Mouse (Mus musculus) limb, embryonic 11.5 days (tissue): ENCODE data around the gene Bicd2. TPM values are rescaled to one million over a fixed set of nuclear protein-coding genes. Genes with fewer than 3 reads are reported as not detected.

ENCODE experiments used
- ATAC-seq: fragments of 200-750 bp; cut with Nextera tagmentation; 2 replicates; pipeline ENCODE4 v1.8.0; 2017; ENCODE audit warnings: low read depth; ENCODE audit not compliant: insufficient number of reproducible peaks, low FRiP score, low TSS enrichment
- DNase-seq: peaks from one replicate; pipeline ENCODE4 v3.0.0-alpha.2; 2015; ENCODE audit warnings: low spot score
- H3K27ac ChIP-seq: fragments of 300-500 bp; sonication (generic); replicated peaks from 2 replicates; pipeline ENCODE4 v1.5.1; 2014; ENCODE audit warnings: low read depth, mild to moderate bottlenecking, low read length
- H3K27me3 ChIP-seq: fragments of 300-500 bp; sonication (generic); 2 replicates; pipeline ENCODE4 v1.6.1; 2014; ENCODE audit warnings: mild to moderate bottlenecking, low read length, mixed read lengths; ENCODE audit not compliant: control insufficient read depth, insufficient read depth
- H3K36me3 ChIP-seq: fragments of 300-500 bp; sonication (generic); 2 replicates; pipeline ENCODE4 v1.6.1; 2014; ENCODE audit warnings: mild to moderate bottlenecking, low read length, moderate library complexity, mixed read lengths; ENCODE audit not compliant: control insufficient read depth, insufficient read depth
- H3K4me1 ChIP-seq: fragments of 300-500 bp; sonication (generic); 2 replicates; pipeline ENCODE4 v1.6.1; 2014; ENCODE audit warnings: low read length, mixed read lengths; ENCODE audit not compliant: control insufficient read depth, insufficient read depth
- H3K4me2 ChIP-seq: fragments of 300-500 bp; sonication (generic); 2 replicates; pipeline ENCODE4 v1.6.1; 2014; ENCODE audit warnings: low read depth, mild to moderate bottlenecking, moderate library complexity; ENCODE audit not compliant: severe bottlenecking
- H3K4me3 ChIP-seq: fragments of 300-500 bp; sonication (generic); 2 replicates; pipeline ENCODE4 v1.5.1; 2014; ENCODE audit warnings: low read depth, low read length
- H3K9ac ChIP-seq: fragments of 300-500 bp; sonication (generic); 2 replicates; pipeline ENCODE4 v1.6.1; 2014; ENCODE audit warnings: mild to moderate bottlenecking, low read length
- H3K9me3 ChIP-seq: fragments of 300-500 bp; sonication (generic); 2 replicates; pipeline ENCODE4 v1.6.1; 2016; ENCODE audit warnings: low read length; ENCODE audit not compliant: control insufficient read depth
- WGBS: fragments of 180-500 bp; shearing (Covaris S2); extraction: QIAGEN DNeasy Blood & Tissue Kit; methylation state at CpG from one replicate; pipeline ENCODE4 v1.1.7; 2014; 5-methylcytosine and 5-hydroxymethylcytosine counted together
- polyA plus RNA-seq: library from polyadenylated mRNA; unstranded; fragments of >200 nt; fragmentation: Nextera tagmentation; extraction: Ambion mirVana; gene quantifications from 2 replicates; pipeline ENCODE4 v1.2.1, GENCODE M21; 2014

The Bicd2 gene
- polyA plus RNA-seq, 1 experiment from 2014 or later, result 25.8 TPM

DNA sequence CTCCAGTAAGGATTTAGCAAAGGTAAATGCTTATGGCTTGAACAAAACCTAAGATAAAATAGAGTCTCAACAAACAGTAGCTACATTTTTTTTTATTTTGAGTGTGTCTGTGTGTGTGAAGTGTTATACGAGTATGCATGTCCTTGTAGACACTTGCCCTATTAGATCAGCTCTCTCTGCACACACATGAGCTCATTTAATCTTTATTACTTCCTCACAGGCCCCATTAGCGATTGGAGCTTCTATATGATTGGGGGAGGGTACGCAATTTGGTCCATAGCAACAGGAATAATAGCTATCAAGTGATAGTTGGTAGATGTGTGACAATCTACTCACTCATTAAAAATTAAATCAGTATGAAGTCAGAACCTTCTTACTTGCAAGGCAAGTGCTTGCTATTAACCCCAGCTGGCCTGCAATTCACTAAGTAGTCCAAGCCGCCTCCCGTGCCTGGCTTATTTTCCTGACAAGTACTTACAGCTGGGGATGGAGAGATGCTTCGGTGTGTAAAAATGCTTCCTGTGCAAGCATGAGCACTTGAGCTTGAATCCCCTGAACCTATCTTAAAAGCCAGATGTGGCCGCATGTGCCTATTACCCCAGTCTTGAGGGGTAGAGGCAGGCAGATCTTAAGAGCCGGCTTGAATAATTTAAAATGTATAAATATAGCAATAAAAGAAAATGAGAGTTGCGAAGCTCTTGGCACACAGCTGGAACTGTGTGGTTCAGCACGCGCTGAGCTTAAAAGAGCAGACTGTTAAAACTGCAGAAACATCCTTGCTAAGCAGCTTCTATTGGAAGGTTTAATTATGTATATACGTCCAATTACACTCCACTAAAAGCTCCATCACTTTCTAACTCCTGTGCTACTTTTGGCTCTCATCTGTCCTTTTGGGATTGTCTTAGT lies 6.1 kb upstream of the Bicd2 start:
- peaks cover 3% of the 10 kb centered on the region; the same call in 1 of the 2 replicates for H3K4me1 ChIP-seq
- H3K9me3 ChIP-seq, result no peaks in the 10 kb centered on the region
- ATAC-seq (no peak), DNase-seq (peak; percentile 64)
- H3K36me3 ChIP-seq, result no peaks in the 10 kb centered on the region
- WGBS, result 43% methylated on average over 12 of the region's 12 CpGs
- no peak overlapping the region for H3K27ac ChIP-seq
- no peak overlapping the region for H3K9ac ChIP-seq
- no peak overlapping the region for H3K4me3 ChIP-seq
- no peaks in the 10 kb centered on the region for H3K27me3 ChIP-seq
- no peak overlapping the region for H3K4me2 ChIP-seq

DNA sequence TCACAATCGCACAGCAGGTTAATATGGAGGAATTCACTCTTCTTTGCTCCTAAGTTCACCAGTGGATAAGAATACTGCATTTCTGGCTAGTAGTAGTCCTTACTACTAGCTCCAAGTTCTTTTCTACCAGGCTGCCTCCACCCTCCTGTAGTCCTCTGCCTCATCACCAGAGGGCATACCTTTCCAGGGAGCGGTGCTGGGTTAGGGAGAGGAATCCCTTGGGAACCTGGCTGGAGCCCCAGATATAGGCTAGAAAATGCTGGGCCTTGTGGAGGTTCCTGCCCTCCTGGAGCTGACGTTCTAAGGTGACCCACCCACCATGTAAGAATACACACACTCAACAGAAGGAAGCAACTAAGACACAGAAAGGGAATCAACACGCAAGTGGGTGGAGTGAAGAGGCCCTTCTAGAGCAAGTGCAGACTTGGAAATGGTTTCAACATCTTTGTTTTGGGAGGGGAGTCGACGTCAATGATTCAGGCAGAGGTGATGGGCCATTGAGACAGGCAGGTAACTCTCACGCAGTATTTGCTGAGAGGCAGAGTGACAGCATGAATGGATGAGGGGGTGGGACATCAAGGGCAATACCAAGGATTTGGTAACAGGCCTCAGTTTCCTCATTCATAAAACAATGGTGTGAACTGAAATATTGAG lies 2.4 kb upstream of the Bicd2 start:
- no peak for DNase-seq

DNA sequence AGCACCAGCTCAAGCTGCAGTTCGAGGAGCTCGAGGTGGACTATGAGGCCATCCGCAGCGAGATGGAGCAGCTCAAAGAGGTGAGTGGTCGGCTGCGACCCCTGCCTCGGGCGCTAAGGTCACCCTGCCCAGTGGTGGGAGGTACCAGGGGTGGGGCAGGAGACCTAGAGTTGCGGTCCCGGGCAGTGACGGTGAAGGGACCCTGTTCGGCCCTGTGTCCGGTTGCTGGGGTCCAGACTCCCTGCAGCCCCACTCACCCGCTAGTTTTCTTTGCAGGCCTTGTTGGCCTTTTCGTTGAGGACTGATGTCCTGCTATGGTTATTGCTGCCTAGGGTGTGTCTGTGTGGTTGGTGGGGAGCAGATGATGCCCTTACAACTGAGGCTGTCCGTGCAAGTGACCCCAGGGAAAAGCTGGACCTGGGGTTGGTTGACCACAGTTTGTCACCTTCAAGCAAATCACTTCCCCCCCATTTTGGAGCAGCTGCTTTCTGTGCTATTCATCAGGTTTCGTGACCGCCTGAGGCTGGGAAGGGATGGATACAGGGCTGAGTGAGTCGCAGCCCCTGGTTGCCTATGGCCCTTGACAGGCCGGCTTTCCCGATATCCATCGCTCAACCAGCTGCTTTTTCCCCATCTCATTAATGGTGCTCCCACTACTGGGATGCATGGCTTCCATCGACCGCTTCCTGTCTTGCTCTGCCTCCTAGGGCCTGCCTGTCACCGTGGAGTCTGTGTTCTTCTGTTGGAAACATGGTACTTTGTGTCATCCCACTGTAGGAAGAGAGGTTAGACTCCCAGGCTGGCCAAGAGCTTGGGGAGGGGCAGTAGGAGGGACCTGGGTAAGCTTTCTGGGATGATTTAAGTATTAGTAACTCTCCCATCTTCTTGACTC lies 692 bp downstream of the Bicd2 start:
- 0 out of 2 replicates have a peak overlapping the region, but pooled peaks have one; percentile 14 for H3K27ac ChIP-seq
- no peaks in the 10 kb centered on the region for H3K9me3 ChIP-seq
- no peaks in the 10 kb centered on the region for H3K27me3 ChIP-seq
- H3K36me3 ChIP-seq, result no peaks in the 10 kb centered on the region
- H3K9ac ChIP-seq, result peak overlapping the region; percentile 91
- WGBS, result 11% methylated on average over 25 of the region's 25 CpGs
- H3K4me1 ChIP-seq, result peaks cover 13% of the 10 kb centered on the region
- H3K4me3 ChIP-seq, result peak overlapping the region; percentile 97
- peak; percentile 52 for DNase-seq
- H3K4me2 ChIP-seq, result peak overlapping the region; percentile 89
- peak; percentile 31; the same call in 1 of the 2 replicates for ATAC-seq

More for the DNA sequence above, 2.4 kb upstream of the Bicd2 start:
- 83% methylated on average over 7 of the region's 7 CpGs for WGBS
- no peak overlapping the region for H3K27ac ChIP-seq
- no peak overlapping the region for H3K9ac ChIP-seq
- H3K4me2 ChIP-seq, result no peak overlapping the region
- ATAC-seq, result no peak
- no peaks in the 10 kb centered on the region for H3K36me3 ChIP-seq
- no peak overlapping the region for H3K4me3 ChIP-seq
- no peaks in the 10 kb centered on the region for H3K9me3 ChIP-seq
- peaks cover 15% of the 10 kb centered on the region for H3K4me1 ChIP-seq
- no peaks in the 10 kb centered on the region for H3K27me3 ChIP-seq

DNA sequence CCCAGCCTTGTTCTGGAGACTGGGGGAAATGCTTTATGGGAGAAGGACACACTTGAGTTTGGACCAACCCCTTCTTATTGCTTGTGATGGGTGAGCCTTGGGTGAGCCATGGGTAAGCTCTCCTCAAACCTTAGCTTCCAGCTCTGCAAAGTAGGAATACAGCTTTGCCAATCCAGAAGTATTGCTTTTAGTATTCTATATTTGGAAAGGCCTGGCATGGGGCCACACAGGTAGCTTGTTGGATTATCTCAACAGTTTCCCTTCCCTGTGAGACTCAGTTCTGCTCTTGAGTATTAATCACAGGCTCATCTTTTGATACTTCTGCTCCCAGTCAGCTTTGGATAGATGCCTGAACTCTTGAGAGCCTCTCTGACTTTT lies 1.3 kb downstream of the Bicd2 start:
- H3K27ac ChIP-seq, result no peak overlapping the region
- H3K36me3 ChIP-seq, result no peaks in the 10 kb centered on the region
- peak overlapping the region; percentile 97 for H3K4me3 ChIP-seq
- peaks cover 13% of the 10 kb centered on the region for H3K4me1 ChIP-seq
- H3K27me3 ChIP-seq, result no peaks in the 10 kb centered on the region
- peak overlapping the region; percentile 89 for H3K4me2 ChIP-seq
- H3K9me3 ChIP-seq, result no peaks in the 10 kb centered on the region
- DNase-seq, result no peak
- peak overlapping the region; percentile 91 for H3K9ac ChIP-seq
- ATAC-seq, result no peak

DNA sequence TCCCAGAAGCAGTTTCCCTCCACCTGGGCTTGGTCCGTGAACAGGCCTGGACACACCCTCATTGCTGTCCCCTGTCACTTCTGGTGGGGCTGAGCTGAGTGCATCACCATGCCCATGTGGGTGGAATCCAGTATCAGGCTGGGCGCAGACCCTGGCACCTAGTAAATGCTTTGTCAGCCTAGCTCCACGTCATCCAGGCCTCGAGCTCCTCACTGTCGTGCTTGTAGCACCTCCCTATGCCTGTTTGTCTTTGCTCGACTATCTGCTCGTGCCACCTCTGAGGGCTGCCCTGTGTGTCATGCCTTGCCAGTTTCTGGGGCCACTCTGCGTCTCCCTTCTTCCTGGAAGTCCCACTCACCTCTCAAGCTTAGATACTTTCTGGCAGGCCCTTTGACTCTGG lies 3.2 kb downstream of the Bicd2 start:
- no peak overlapping the region for H3K9ac ChIP-seq
- no peak overlapping the region for H3K27ac ChIP-seq
- WGBS, result 87% methylated on average over 8 of the region's 8 CpGs
- no peak overlapping the region for H3K4me3 ChIP-seq
- H3K27me3 ChIP-seq, result no peaks in the 10 kb centered on the region
- H3K4me2 ChIP-seq, result no peak overlapping the region
- no peaks in the 10 kb centered on the region for H3K9me3 ChIP-seq
- DNase-seq (no peak), ATAC-seq (no peak)
- peaks cover 13% of the 10 kb centered on the region for H3K4me1 ChIP-seq
- H3K36me3 ChIP-seq, result no peaks in the 10 kb centered on the region

GRCm38 (mm10) chr13:49345476-49345875 lies 4.1 kb downstream of the Bicd2 start:
- DNase-seq, result no peak
- H3K36me3 ChIP-seq, result no peaks in the 10 kb centered on the region

GRCm38 (mm10) chr13:49348522-49348921 lies 7.1 kb downstream of the Bicd2 start:
- Histone ChIP-seq H3K9ac (no peak overlapping the region), H3K9me3 (no peaks in the 10 kb centered on the region), H3K27ac (no peak overlapping the region), H3K36me3 (no peaks in the 10 kb centered on the region), H3K27me3 (no peaks in the 10 kb centered on the region), H3K4me2 (no peak overlapping the region), H3K4me1 (no peaks in the 10 kb centered on the region), H3K4me3 (no peak overlapping the region)
- no peak for ATAC-seq
- DNase-seq, result no peak
- 89% methylated on average over 2 of the region's 2 CpGs for WGBS

More at GRCm38 (mm10) chr13:49345476-49345875, 4.1 kb downstream of the Bicd2 start:
- no peak for ATAC-seq
- 73% methylated on average over 2 of the region's 2 CpGs for WGBS
- no peak overlapping the region for H3K9ac ChIP-seq
- no peak overlapping the region for H3K4me3 ChIP-seq
- no peak overlapping the region for H3K27ac ChIP-seq
- no peaks in the 10 kb centered on the region for H3K9me3 ChIP-seq
- H3K4me1 ChIP-seq, result peaks cover 11% of the 10 kb centered on the region
- H3K4me2 ChIP-seq, result no peak overlapping the region
- H3K27me3 ChIP-seq, result no peaks in the 10 kb centered on the region

GRCm38 (mm10) chr13:49349335-49349734 lies 8.0 kb downstream of the Bicd2 start:
- no peaks in the 10 kb centered on the region for H3K9me3 ChIP-seq
- no peak for DNase-seq
- no peak overlapping the region for H3K4me3 ChIP-seq
- no peak overlapping the region for H3K4me2 ChIP-seq
- H3K27me3 ChIP-seq, result no peaks in the 10 kb centered on the region
- ATAC-seq, result no peak
- no peaks in the 10 kb centered on the region for H3K4me1 ChIP-seq
- no peaks in the 10 kb centered on the region for H3K36me3 ChIP-seq
- H3K9ac ChIP-seq, result no peak overlapping the region
- H3K27ac ChIP-seq, result no peak overlapping the region
- WGBS, result 82% methylated on average over 4 of the region's 4 CpGs
